Mouse (Mus musculus) spleen, adult 2 months (tissue): Measurements from ENCODE around the gene ccdc198.

Source experiments
- CTCF ChIP-seq: fragments of 200-500 bp; IDR thresholded peaks from 2 replicates; pipeline ENCODE4 v1.5.1; 2011; ENCODE audit warnings: mild to moderate bottlenecking, inconsistent platforms; ENCODE audit not compliant: insufficient read depth, insufficient read length, insufficient replicate concordance; ENCODE audit errors: extremely low read depth
- POLR2A ChIP-seq: fragments of 200-500 bp; IDR thresholded peaks from 2 replicates; pipeline ENCODE4 v1.6.1; 2011; ENCODE audit warnings: low read depth, low read length, inconsistent platforms

DNA sequence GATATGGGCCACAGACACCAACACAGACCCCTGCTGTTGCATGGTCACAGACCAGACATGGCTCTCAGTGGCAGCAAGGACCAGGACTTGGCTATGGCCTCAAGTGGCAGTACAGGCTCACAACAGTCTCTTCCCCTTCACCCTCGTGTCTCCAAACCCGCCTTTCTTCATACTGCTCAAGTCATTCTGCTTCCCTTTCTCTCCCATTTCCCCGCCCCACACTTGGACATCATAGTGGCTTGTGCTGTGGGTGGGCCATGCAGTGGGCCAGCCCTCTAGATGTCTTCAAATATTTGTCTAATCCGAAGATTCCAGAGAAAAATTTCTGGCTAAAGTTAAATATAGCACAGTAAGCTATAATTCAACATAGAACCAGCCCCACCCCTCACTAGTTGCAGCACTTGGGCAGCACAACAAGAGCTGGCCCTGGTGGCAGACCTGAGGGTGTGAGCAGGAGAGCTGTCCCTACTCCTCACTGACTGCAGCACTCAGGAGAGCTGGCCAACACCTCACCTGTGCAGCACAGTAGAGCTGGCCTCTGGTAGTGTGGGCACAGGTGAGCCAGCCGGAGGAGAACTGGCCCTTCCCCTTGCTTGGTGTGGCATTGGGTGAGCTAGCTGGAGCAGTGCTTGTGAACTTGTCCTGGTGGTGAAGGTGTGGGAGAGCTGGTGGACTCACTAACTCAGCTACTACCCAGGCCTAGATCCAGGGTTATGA is 20.2 kb upstream of the ccdc198 start:
- TF ChIP-seq CTCF (no peak), POLR2A (no peak)
